Mouse (Mus musculus): ENCODE results near the gene Lrfn1. TPM values are rescaled to one million over a fixed set of nuclear protein-coding genes. Genes with fewer than 3 reads are reported as not detected.
A peak's percentile ranks its signal among the peaks of the same experiment; 100 is the strongest.

Lrfn1 gene
- 1.5 and 1.8 TPM in 2 replicates for polyA plus RNA-seq (2015; fragmentation: Nextera tagmentation; extraction: Ambion mirVana)

DNA sequence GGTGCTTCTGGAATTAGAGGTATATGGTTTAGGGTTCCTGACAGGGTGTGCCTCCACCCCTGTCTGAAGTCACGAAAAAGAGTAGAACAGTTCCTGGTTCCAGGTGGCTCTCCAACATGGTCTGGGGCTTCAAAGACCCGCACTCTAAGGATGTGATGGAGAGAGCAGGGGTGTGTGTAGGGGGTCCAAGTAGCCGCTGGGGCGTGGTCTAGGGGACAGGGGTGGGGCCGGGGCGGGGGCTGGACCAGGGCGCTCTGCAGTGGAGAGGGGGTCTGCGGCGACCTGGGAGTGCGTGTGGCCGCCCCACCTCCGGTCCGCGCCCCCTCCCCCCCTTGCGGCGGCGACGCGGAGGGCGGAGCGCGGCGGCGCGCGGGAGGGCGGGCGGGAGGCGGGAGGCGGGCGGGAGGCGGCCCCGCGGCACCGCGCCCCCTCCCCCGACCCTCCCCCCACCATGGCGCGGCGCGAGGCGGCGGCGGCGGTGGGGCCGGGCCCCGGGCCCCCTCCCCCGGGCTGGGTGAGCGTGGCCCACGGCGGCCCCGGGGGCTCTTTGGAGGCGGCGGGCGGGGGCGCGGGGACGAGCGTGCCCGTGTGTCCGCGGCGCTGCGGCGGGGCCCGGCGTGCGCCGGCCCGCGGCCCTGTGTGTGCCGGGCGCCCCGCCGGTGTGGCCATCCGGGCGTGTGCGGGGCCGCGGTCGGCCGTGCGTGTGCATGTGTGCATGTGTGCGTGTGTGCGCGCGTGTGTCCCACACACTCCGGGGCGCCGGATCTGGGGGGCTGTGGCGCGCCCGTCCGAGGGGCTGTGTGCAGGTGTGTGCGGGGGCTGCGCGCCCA is at the start of gene Lrfn1:
TSS of gene Lrfn1 (plus strand) at position 450 of the 830 bp plus-strand sequence.
- 1% methylated on average over 26 of the region's 97 CpGs for WGBS
- Histone ChIP-seq H3K36me3 (ENCODE audit: control insufficient read depth, insufficient read depth, low read length) (peaks cover 7% of the 10 kb centered on the region; the same call in 1 of the 2 replicates), H3K4me3 (ENCODE audit: low read length) (peak within 1 kb of the TSS; percentile 87), H3K27ac (ENCODE audit: low read length) (peak within 1 kb of the TSS; percentile 61), H3K9ac (ENCODE audit: low read length) (peak within 1 kb of the TSS; percentile 87), H3K9me3 (ENCODE audit: control insufficient read depth, low read length) (no peaks in the 10 kb centered on the region), H3K4me2 (ENCODE audit: low read depth, low read length) (peak within 1 kb of the TSS; percentile 99), H3K4me1 (replicated peaks; ENCODE audit: control insufficient read depth, insufficient read depth, low read length) (peaks cover 8% of the 10 kb centered on the region; the same call in 1 of the 2 replicates), H3K27me3 (ENCODE audit: control insufficient read depth, insufficient read depth, low read depth, low read length) (no peaks in the 10 kb centered on the region)
- peak; percentile 83 for ATAC-seq (ENCODE audit: low read depth)

- H3K4me3 ChIP-seq (ENCODE audit: low read length): no peak overlapping the region
- WGBS: 56% methylated on average over 3 of the region's 3 CpGs
- H3K27ac ChIP-seq (ENCODE audit: low read length): 0 out of 2 replicates have a peak overlapping the region, but pooled peaks have one; percentile 56
- ATAC-seq (ENCODE audit: low read depth): peak; percentile 71
- no peaks in the 10 kb centered on the region for H3K4me1 ChIP-seq (replicated peaks; ENCODE audit: control insufficient read depth, insufficient read depth, low read length)
- H3K9me3 ChIP-seq (ENCODE audit: control insufficient read depth, low read length): no peaks in the 10 kb centered on the region
- H3K36me3 ChIP-seq (ENCODE audit: control insufficient read depth, insufficient read depth, low read length): peaks cover 36% of the 10 kb centered on the region
- H3K9ac ChIP-seq (ENCODE audit: low read length): no peak overlapping the region
- H3K4me2 ChIP-seq (ENCODE audit: low read depth, low read length): no peak overlapping the region
- H3K27me3 ChIP-seq (ENCODE audit: control insufficient read depth, insufficient read depth, low read depth, low read length): no peaks in the 10 kb centered on the region
These were observed 40.8 kb upstream of the Lrfn1 start for GRCm38 (mm10) chr7:28410841-28411475.

DNA sequence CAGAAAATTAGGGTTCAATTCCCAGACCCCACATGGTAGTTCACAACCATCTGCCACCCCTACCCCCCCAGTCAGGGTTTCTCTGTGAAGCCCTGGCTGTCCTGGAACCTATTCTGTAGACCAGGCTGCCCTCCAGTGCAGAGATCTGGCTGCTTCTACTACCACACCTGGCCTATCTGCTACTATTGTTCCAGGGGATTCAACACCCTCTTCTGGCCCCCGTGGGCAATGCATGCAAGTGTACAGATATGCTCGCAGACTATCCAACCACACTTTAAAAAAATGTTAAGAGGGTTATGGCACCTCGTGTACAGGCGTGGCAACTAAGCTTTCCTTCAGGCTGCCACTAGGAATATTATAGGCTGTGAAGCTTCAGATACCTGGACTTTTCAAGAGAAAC is 39.0 kb upstream of the Lrfn1 start:
- no peak overlapping the region for H3K4me2 ChIP-seq (ENCODE audit: low read depth, low read length)
- H3K27me3 ChIP-seq (ENCODE audit: control insufficient read depth, insufficient read depth, low read depth, low read length): no peaks in the 10 kb centered on the region
- no peaks in the 10 kb centered on the region for H3K9me3 ChIP-seq (ENCODE audit: control insufficient read depth, low read length)
- no peaks in the 10 kb centered on the region for H3K4me1 ChIP-seq (replicated peaks; ENCODE audit: control insufficient read depth, insufficient read depth, low read length)
- 68% methylated on average over 4 of the region's 4 CpGs for WGBS
- H3K36me3 ChIP-seq (ENCODE audit: control insufficient read depth, insufficient read depth, low read length): peaks cover 33% of the 10 kb centered on the region
- no peak overlapping the region for H3K9ac ChIP-seq (ENCODE audit: low read length)
- no peak overlapping the region for H3K4me3 ChIP-seq (ENCODE audit: low read length)
- H3K27ac ChIP-seq (ENCODE audit: low read length): no peak overlapping the region
- ATAC-seq (ENCODE audit: low read depth): no peak

DNA sequence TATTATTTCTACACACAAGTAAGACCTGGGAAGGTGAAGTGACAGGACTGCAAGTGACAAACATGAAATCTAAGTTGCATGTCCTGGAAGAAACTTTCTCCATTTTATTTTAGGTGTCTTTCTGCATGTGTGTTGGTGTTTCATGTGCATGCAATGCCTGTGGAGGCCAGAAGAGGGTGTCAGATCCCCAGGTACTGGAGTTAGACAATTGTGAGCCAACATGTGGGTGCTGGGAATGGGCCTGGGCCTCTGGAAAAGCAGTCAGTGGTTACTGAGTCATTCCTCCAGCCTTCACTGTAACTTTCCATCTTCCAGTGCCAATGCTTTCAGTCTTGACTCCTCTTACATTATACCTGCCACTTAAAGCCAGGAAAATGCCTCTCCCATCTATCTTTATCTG is 34.4 kb upstream of the Lrfn1 start:
- H3K4me2 ChIP-seq (ENCODE audit: low read depth, low read length): no peak overlapping the region
- no peak overlapping the region for H3K4me3 ChIP-seq (ENCODE audit: low read length)
- H3K27ac ChIP-seq (ENCODE audit: low read length): no peak overlapping the region
- no peak for ATAC-seq (ENCODE audit: low read depth)
- no peaks in the 10 kb centered on the region for H3K9me3 ChIP-seq (ENCODE audit: control insufficient read depth, low read length)
- H3K27me3 ChIP-seq (ENCODE audit: control insufficient read depth, insufficient read depth, low read depth, low read length): no peaks in the 10 kb centered on the region
- H3K9ac ChIP-seq (ENCODE audit: low read length): no peak overlapping the region
- H3K36me3 ChIP-seq (ENCODE audit: control insufficient read depth, insufficient read depth, low read length): peaks cover 43% of the 10 kb centered on the region
- peaks cover 3% of the 10 kb centered on the region for H3K4me1 ChIP-seq (replicated peaks; ENCODE audit: control insufficient read depth, insufficient read depth, low read length)

- Histone ChIP-seq H3K4me3 (ENCODE audit: low read length) (no peak overlapping the region), H3K36me3 (ENCODE audit: control insufficient read depth, insufficient read depth, low read length) (peaks cover 40% of the 10 kb centered on the region), H3K4me1 (replicated peaks; ENCODE audit: control insufficient read depth, insufficient read depth, low read length) (peaks cover 3% of the 10 kb centered on the region), H3K27ac (ENCODE audit: low read length) (peak overlapping the region; percentile 53), H3K4me2 (ENCODE audit: low read depth, low read length) (no peak overlapping the region), H3K27me3 (ENCODE audit: control insufficient read depth, insufficient read depth, low read depth, low read length) (no peaks in the 10 kb centered on the region), H3K9ac (ENCODE audit: low read length) (no peak overlapping the region), H3K9me3 (ENCODE audit: control insufficient read depth, low read length) (no peaks in the 10 kb centered on the region)
- ATAC-seq (ENCODE audit: low read depth): peak; percentile 90
- 67% methylated on average over 8 of the region's 8 CpGs for WGBS
These were observed 33.6 kb upstream of the Lrfn1 start for GRCm38 (mm10) chr7:28418096-28418670.

DNA sequence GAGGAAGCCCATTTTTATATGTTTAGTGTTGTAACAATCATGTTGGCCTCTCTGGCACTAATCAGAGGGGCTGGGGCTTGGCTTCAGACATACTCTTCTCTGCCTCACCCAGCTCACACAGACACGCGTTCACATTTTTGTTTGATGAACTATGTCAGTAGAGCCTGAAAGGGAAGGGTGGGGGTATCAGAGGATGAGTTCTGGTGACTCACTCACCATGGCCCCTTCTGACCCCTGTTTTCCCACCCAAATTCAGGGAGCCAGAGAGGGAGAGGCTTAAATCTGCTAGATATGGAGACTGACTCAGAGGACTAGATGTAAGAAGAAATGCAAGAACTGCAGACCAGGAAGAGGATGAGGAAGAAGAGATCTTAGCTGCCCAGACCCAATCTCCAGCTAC is 32.4 kb upstream of the Lrfn1 start:
- Histone ChIP-seq H3K4me3 (ENCODE audit: low read length) (no peak overlapping the region), H3K36me3 (ENCODE audit: control insufficient read depth, insufficient read depth, low read length) (peaks cover 32% of the 10 kb centered on the region), H3K27me3 (ENCODE audit: control insufficient read depth, insufficient read depth, low read depth, low read length) (no peaks in the 10 kb centered on the region), H3K4me2 (ENCODE audit: low read depth, low read length) (no peak overlapping the region), H3K9me3 (ENCODE audit: control insufficient read depth, low read length) (no peaks in the 10 kb centered on the region), H3K27ac (ENCODE audit: low read length) (no peak overlapping the region), H3K4me1 (replicated peaks; ENCODE audit: control insufficient read depth, insufficient read depth, low read length) (peaks cover 3% of the 10 kb centered on the region), H3K9ac (ENCODE audit: low read length) (no peak overlapping the region)
- no peak for ATAC-seq (ENCODE audit: low read depth)
- WGBS: 91% methylated on average over 2 of the region's 2 CpGs

- H3K27me3 ChIP-seq (ENCODE audit: control insufficient read depth, insufficient read depth, low read depth, low read length): no peaks in the 10 kb centered on the region
- 93% methylated on average over 1 of the region's 1 CpGs for WGBS
- H3K4me1 ChIP-seq (replicated peaks; ENCODE audit: control insufficient read depth, insufficient read depth, low read length): peaks cover 3% of the 10 kb centered on the region
- no peak overlapping the region for H3K4me2 ChIP-seq (ENCODE audit: low read depth, low read length)
- H3K27ac ChIP-seq (ENCODE audit: low read length): no peak overlapping the region
- no peak for ATAC-seq (ENCODE audit: low read depth)
- no peak overlapping the region for H3K9ac ChIP-seq (ENCODE audit: low read length)
- no peaks in the 10 kb centered on the region for H3K9me3 ChIP-seq (ENCODE audit: control insufficient read depth, low read length)
- no peak overlapping the region for H3K4me3 ChIP-seq (ENCODE audit: low read length)
- H3K36me3 ChIP-seq (ENCODE audit: control insufficient read depth, insufficient read depth, low read length): peaks cover 21% of the 10 kb centered on the region; the same call in 1 of the 2 replicates
These were observed 28.8 kb upstream of the Lrfn1 start for GRCm38 (mm10) chr7:28423018-28423417.

GRCm38 (mm10) chr7:28427738-28428137 is 24.0 kb upstream of the Lrfn1 start:
- Histone ChIP-seq H3K9me3 (ENCODE audit: control insufficient read depth, low read length) (no peaks in the 10 kb centered on the region), H3K9ac (ENCODE audit: low read length) (no peak overlapping the region), H3K4me3 (ENCODE audit: low read length) (no peak overlapping the region), H3K27ac (ENCODE audit: low read length) (no peak overlapping the region), H3K36me3 (ENCODE audit: control insufficient read depth, insufficient read depth, low read length) (peaks cover 7% of the 10 kb centered on the region; the same call in 1 of the 2 replicates), H3K27me3 (ENCODE audit: control insufficient read depth, insufficient read depth, low read depth, low read length) (no peaks in the 10 kb centered on the region), H3K4me2 (ENCODE audit: low read depth, low read length) (no peak overlapping the region), H3K4me1 (replicated peaks; ENCODE audit: control insufficient read depth, insufficient read depth, low read length) (no peaks in the 10 kb centered on the region)
- ATAC-seq (ENCODE audit: low read depth): no peak

GRCm38 (mm10) chr7:28430512-28430911 is 21.3 kb upstream of the Lrfn1 start:
- WGBS: 44% methylated on average over 1 of the region's 1 CpGs
- no peak overlapping the region for H3K4me2 ChIP-seq (ENCODE audit: low read depth, low read length)
- ATAC-seq (ENCODE audit: low read depth): no peak
- H3K27ac ChIP-seq (ENCODE audit: low read length): no peak overlapping the region
- H3K4me3 ChIP-seq (ENCODE audit: low read length): no peak overlapping the region
- H3K9ac ChIP-seq (ENCODE audit: low read length): no peak overlapping the region
- no peaks in the 10 kb centered on the region for H3K36me3 ChIP-seq (ENCODE audit: control insufficient read depth, insufficient read depth, low read length)
- H3K4me1 ChIP-seq (replicated peaks; ENCODE audit: control insufficient read depth, insufficient read depth, low read length): peaks cover 15% of the 10 kb centered on the region
- no peaks in the 10 kb centered on the region for H3K27me3 ChIP-seq (ENCODE audit: control insufficient read depth, insufficient read depth, low read depth, low read length)
- no peaks in the 10 kb centered on the region for H3K9me3 ChIP-seq (ENCODE audit: control insufficient read depth, low read length)

All from lung, embryonic 16.5 days (tissue).